Mouse (Mus musculus) C2C12 (cell line): ENCODE measurements around the gene Tmem107.

ENCODE experiments used
- CEBPB ChIP-seq: IDR thresholded peaks from one replicate; pipeline ENCODE4 v1.6.1; 2011; ENCODE audit warnings: low read depth, mild to moderate bottlenecking, control low read depth, moderate library complexity
- CTCF ChIP-seq: IDR thresholded peaks from one replicate; pipeline ENCODE4 v1.5.1; 2011; ENCODE audit not compliant: control insufficient read depth, insufficient read depth, insufficient read length
- MAX ChIP-seq: IDR thresholded peaks from one replicate; pipeline ENCODE4 v1.6.1; 2011; ENCODE audit warnings: mild to moderate bottlenecking, control low read depth
- USF1 ChIP-seq: IDR thresholded peaks from one replicate; pipeline ENCODE4 v1.6.1; 2011; ENCODE audit warnings: low read depth, mild to moderate bottlenecking, control low read depth, moderate library complexity

DNA sequence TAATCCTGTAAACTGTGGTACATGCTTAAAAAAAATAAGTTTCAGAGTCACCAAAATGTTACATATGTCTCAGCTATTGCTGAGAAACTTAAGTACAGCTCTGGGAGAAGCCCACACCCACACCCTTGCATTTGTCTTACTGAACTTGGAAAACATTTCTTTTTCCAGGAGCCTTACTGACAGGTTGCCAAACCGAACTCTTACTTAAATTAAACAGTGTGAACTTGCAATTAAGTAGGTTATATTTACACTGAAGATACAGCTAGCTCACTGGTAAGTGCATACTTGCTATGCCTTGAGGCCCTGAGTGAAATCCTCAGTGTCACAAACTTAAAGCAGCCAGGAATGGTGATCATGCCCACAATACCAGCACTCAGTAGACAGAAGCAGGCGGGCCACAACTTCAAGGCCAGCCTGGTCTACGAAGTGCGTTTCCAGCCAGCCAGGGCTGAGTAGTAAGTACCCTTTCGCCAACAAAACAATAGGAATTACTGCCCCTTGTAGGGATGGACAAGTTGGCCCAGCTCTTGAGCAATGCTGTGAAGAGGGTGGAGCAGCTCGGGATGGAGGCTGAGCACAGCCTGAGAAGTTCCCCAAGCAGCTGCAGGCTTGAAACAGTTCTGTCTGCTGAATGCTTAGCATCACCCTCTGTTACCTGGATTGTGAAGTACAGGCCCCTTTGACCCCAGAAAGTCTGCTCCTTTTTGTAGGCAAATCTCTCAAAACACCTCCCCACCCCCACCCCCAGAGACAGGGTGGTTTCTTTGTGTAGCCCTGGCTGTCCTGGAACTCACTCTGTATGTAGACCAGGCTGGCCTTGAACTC, 3.6 kb downstream of the Tmem107 start:
- TF ChIP-seq MAX (no peak), CTCF (no peak), CEBPB (no peak), USF1 (no peak)
